Mouse (Mus musculus) lung, postnatal 0 days (tissue): Measurements from ENCODE around the gene Med4.

ENCODE experiments used
- CTCF ChIP-seq: IDR thresholded peaks from 2 replicates; pipeline ENCODE4 v1.5.1; 2016; ENCODE audit warnings: antibody characterized with exemption, mild to moderate bottlenecking
- EP300 ChIP-seq: IDR thresholded peaks from 2 replicates; pipeline ENCODE4 v1.6.1; 2016; ENCODE audit warnings: antibody characterized with exemption, mild to moderate bottlenecking, control low read depth

GRCm38 (mm10) chr14:73484366-73485110, 25.3 kb upstream of the Med4 start:
- TF ChIP-seq CTCF (peak; percentile 36), EP300 (no peak)
